Mouse (Mus musculus) MEL (cell line): ENCODE measurements around the gene Nploc4.

ENCODE experiments used
- BHLHE40 ChIP-seq: IDR thresholded peaks from 2 replicates; pipeline ENCODE4 v1.6.1; 2012; ENCODE audit warnings: low read depth, mild to moderate bottlenecking, inconsistent platforms, low read length, improper control_type of control experiment, borderline replicate concordance
- CTCF ChIP-seq, 3 experiments: IDR thresholded peaks in 2 of 3; conservative IDR thresholded peaks in 1 of 3; 2 replicates each; pipeline ENCODE4 v1.5.1; 2011 to 2012; ENCODE audit warnings: low read length in 3 of 3, low read depth in 2 of 3, mild to moderate bottlenecking in 2 of 3, improper control_type of control experiment in 1 of 3, inconsistent platforms in 1 of 3, mixed read lengths in 1 of 3, moderate library complexity in 1 of 3; ENCODE audit not compliant: control insufficient read depth in 1 of 3, insufficient read depth in 1 of 3, poor library complexity in 1 of 3, severe bottlenecking in 1 of 3
- GATA1 ChIP-seq: IDR thresholded peaks from 2 replicates; pipeline ENCODE4 v1.6.1; 2011; ENCODE audit warnings: low read depth, low read length, improper control_type of control experiment
- HCFC1 ChIP-seq: IDR thresholded peaks from 2 replicates; pipeline ENCODE4 v1.6.1; 2012; ENCODE audit warnings: low read depth, mild to moderate bottlenecking, inconsistent platforms, low read length, improper control_type of control experiment, moderate library complexity
- MEF2A ChIP-seq: IDR thresholded peaks from 2 replicates; pipeline ENCODE4 v1.6.1; 2014; ENCODE audit warnings: low read depth, mild to moderate bottlenecking, inconsistent platforms, low read length, improper control_type of control experiment; ENCODE audit not compliant: poor library complexity, insufficient replicate concordance, severe bottlenecking; ENCODE audit errors: extremely low read depth
- MXI1 ChIP-seq: IDR thresholded peaks from 2 replicates; pipeline ENCODE4 v1.6.1; 2011; ENCODE audit warnings: mild to moderate bottlenecking, low read depth, low read length, improper control_type of control experiment
- MYC ChIP-seq: IDR thresholded peaks from 2 replicates; pipeline ENCODE4 v1.6.1; 2011; ENCODE audit warnings: low read depth, mild to moderate bottlenecking, low read length, improper control_type of control experiment, moderate library complexity
- POLR2AphosphoS2 ChIP-seq: IDR thresholded peaks from 2 replicates; pipeline ENCODE4 v1.6.1; 2011; ENCODE audit warnings: low read length, improper control_type of control experiment
- RAD21 ChIP-seq: IDR thresholded peaks from 2 replicates; pipeline ENCODE4 v1.6.1; 2011; ENCODE audit warnings: mild to moderate bottlenecking, low read depth, low read length, improper control_type of control experiment
- SMC3 ChIP-seq: IDR thresholded peaks from 2 replicates; pipeline ENCODE4 v1.6.1; 2011; ENCODE audit warnings: low read depth, low read length, improper control_type of control experiment
- TCF12 ChIP-seq: IDR thresholded peaks from 2 replicates; pipeline ENCODE4 v1.6.1; 2014; ENCODE audit warnings: low read depth, mild to moderate bottlenecking, inconsistent platforms, low read length, improper control_type of control experiment, moderate library complexity
- UBTF ChIP-seq: IDR thresholded peaks from 2 replicates; pipeline ENCODE4 v1.6.1; 2012; ENCODE audit warnings: low read depth, mild to moderate bottlenecking, inconsistent platforms, low read length, improper control_type of control experiment, moderate library complexity, borderline replicate concordance; ENCODE audit not compliant: insufficient read depth
- ZC3H11A ChIP-seq: IDR thresholded peaks from 2 replicates; pipeline ENCODE4 v1.6.1; 2012; ENCODE audit warnings: low read depth, mild to moderate bottlenecking, inconsistent platforms, low read length, improper control_type of control experiment

DNA sequence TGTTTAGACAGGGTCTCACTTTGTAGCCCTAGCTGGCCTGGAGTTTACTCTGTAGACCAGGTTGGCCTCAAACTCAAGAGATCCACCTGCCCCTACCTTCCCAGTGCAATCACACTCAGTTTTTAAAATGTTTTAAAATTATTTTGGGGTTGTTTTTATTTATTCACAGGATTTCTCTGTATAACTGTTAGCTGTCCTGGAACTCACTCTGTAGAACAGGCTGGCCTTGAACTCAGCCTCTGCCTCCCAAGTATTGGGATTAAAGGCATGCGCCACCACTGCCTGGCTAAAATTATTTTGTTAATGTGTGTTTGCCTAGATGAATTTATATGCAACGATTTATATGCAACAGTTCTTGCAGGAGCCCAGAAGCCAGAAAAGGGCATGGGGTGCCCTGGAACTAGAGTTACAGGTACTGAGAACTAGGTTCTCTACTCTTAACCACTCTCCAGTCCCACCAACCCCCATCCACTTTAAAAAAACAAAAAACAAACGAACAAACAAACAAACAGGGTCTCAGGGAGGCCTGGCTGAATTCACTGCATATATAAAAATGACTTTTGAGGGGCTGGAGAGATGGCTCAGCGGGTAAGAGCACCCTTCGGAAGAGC lies 93.1 kb downstream of the Nploc4 start:
- TF ChIP-seq MEF2A (no peak), SMC3 (no peak), BHLHE40 (no peak), CTCF (IDR thresholded peaks at IDR 0.05 in 2 of 3, conservative IDR thresholded peaks at IDR 0.05 in 1 of 3; ENCODE audit: control insufficient read depth in 1 of 3, insufficient read depth in 1 of 3, low read depth in 2 of 3, low read length in 3 of 3, poor library complexity in 1 of 3, severe bottlenecking in 1 of 3) (no peak), POLR2AphosphoS2 (peak; percentile 48; the same call in 1 of the 2 replicates), MXI1 (no peak), GATA1 (no peak), UBTF (no peak), ZC3H11A (no peak), TCF12 (no peak), MYC (no peak; the same call in 1 of the 2 replicates), RAD21 (no peak), HCFC1 (no peak)
